Mouse (Mus musculus) kidney, embryonic 14.5 days (tissue): ENCODE results near the gene Abhd6. TPM values are rescaled to one million over a fixed set of nuclear protein-coding genes. Genes with fewer than 3 reads are reported as not detected.

Source experiments
- ATAC-seq: fragments of 200-750 bp; cut with Nextera tagmentation; 2 replicates; pipeline ENCODE4 v1.8.0; 2017; ENCODE audit warnings: moderate number of reproducible peaks, mild to moderate bottlenecking, moderate TSS enrichment, moderate library complexity; ENCODE audit not compliant: low FRiP score, low TSS enrichment
- H3K27ac ChIP-seq: fragments of 300-500 bp; sonication (generic); 2 replicates; pipeline ENCODE4 v1.5.1; 2014; ENCODE audit warnings: low read depth, mild to moderate bottlenecking, low read length, moderate library complexity, mixed read lengths
- H3K27me3 ChIP-seq: fragments of 300-500 bp; sonication (generic); 2 replicates; pipeline ENCODE4 v1.6.1; 2014; ENCODE audit warnings: mild to moderate bottlenecking, low read length; ENCODE audit not compliant: control insufficient read depth, insufficient read depth
- H3K36me3 ChIP-seq: fragments of 300-500 bp; sonication (generic); 2 replicates; pipeline ENCODE4 v1.6.1; 2014; ENCODE audit warnings: low read length, mixed read lengths; ENCODE audit not compliant: control insufficient read depth, insufficient read depth
- H3K4me1 ChIP-seq: fragments of 300-500 bp; sonication (generic); 2 replicates; pipeline ENCODE4 v1.6.1; 2014; ENCODE audit warnings: low read length, mixed read lengths; ENCODE audit not compliant: control insufficient read depth, insufficient read depth
- H3K4me2 ChIP-seq: fragments of 300-500 bp; sonication (generic); replicated peaks from 2 replicates; pipeline ENCODE4 v1.6.1; 2014; ENCODE audit warnings: low read depth, mild to moderate bottlenecking, low read length
- H3K4me3 ChIP-seq: fragments of 300-500 bp; sonication (generic); 2 replicates; pipeline ENCODE4 v1.5.1; 2014; ENCODE audit warnings: mild to moderate bottlenecking, low read length
- H3K9ac ChIP-seq: fragments of 300-500 bp; sonication (generic); 2 replicates; pipeline ENCODE4 v1.6.1; 2014; ENCODE audit warnings: low read depth, mild to moderate bottlenecking, low read length, moderate library complexity
- H3K9me3 ChIP-seq: fragments of 300-500 bp; sonication (generic); 2 replicates; pipeline ENCODE4 v1.6.1; 2016; ENCODE audit warnings: low read length; ENCODE audit not compliant: control insufficient read depth
- WGBS: fragments of 180-500 bp; shearing (Covaris S2); extraction: QIAGEN DNeasy Blood & Tissue Kit; methylation state at CpG from one replicate; pipeline ENCODE4 v1.1.7; 2014; 5-methylcytosine and 5-hydroxymethylcytosine counted together
- polyA plus RNA-seq: library from polyadenylated mRNA; unstranded; fragments of >200 nt; fragmentation: Nextera tagmentation; extraction: Ambion mirVana; gene quantifications from 2 replicates; pipeline ENCODE4 v1.2.1, GENCODE M21; 2014

The Abhd6 gene
- polyA plus RNA-seq, 1 experiment from 2014 or later = 25.7 TPM

GRCm38 (mm10) chr14:8099561-8100021 is 96.9 kb downstream of the Abhd6 start:
- H3K27me3 ChIP-seq = no peaks in the 10 kb centered on the region
- WGBS = 64% methylated on average over 10 of the region's 10 CpGs
- H3K36me3 ChIP-seq = no peaks in the 10 kb centered on the region
- no peak overlapping the region for H3K27ac ChIP-seq
- ATAC-seq = no peak
- 0 out of 2 replicates have a peak, but pooled peaks cover 4% of the 10 kb centered on the region for H3K4me1 ChIP-seq
- no peak overlapping the region for H3K9ac ChIP-seq
- H3K4me2 ChIP-seq = peak overlapping the region; percentile 19; the same call in 1 of the 2 replicates
- no peak overlapping the region; the same call in 1 of the 2 replicates for H3K4me3 ChIP-seq
- H3K9me3 ChIP-seq = no peaks in the 10 kb centered on the region

GRCm38 (mm10) chr14:8101886-8102285 is 99.2 kb downstream of the Abhd6 start:
- Histone ChIP-seq H3K4me3 (no peak overlapping the region), H3K36me3 (no peaks in the 10 kb centered on the region), H3K27me3 (no peaks in the 10 kb centered on the region), H3K27ac (no peak overlapping the region), H3K9me3 (no peaks in the 10 kb centered on the region), H3K9ac (no peak overlapping the region), H3K4me1 (0 out of 2 replicates have a peak, but pooled peaks cover 4% of the 10 kb centered on the region), H3K4me2 (no peak overlapping the region)
- ATAC-seq = no peak
- 70% methylated on average over 8 of the region's 8 CpGs for WGBS

GRCm38 (mm10) chr14:8102676-8103075 is 100.0 kb downstream of the Abhd6 start:
- no peaks in the 10 kb centered on the region for H3K36me3 ChIP-seq
- H3K27me3 ChIP-seq = no peaks in the 10 kb centered on the region
- no peak overlapping the region for H3K27ac ChIP-seq
- WGBS = 83% methylated on average over 12 of the region's 12 CpGs
- H3K9ac ChIP-seq = no peak overlapping the region
- ATAC-seq = no peak
- 0 out of 2 replicates have a peak, but pooled peaks cover 4% of the 10 kb centered on the region for H3K4me1 ChIP-seq
- no peak overlapping the region for H3K4me3 ChIP-seq
- H3K9me3 ChIP-seq = no peaks in the 10 kb centered on the region
- H3K4me2 ChIP-seq = no peak overlapping the region

Other genes with a start within 250 kb of the Abhd6 start
- not detected in 2 replicates for gene Gm26661, start 211.3 kb upstream of the Abhd6 start, polyA plus RNA-seq
- gene Flnb, start 184.9 kb upstream of the Abhd6 start, polyA plus RNA-seq = 12.7 and 25.7 TPM in 2 replicates
- not detected in 2 replicates for gene Gm45521, start 45.6 kb upstream of the Abhd6 start, polyA plus RNA-seq
- gene Dnase1l3, start 8.3 kb upstream of the Abhd6 start, polyA plus RNA-seq = 0.14 and 0.31 TPM in 2 replicates
- 48.7 and 71.6 TPM in 2 replicates for gene Rpp14, start 77.5 kb downstream of the Abhd6 start, polyA plus RNA-seq
- gene Pxk, start 95.3 kb downstream of the Abhd6 start, polyA plus RNA-seq = 25.2 and 32.2 TPM in 2 replicates
- gene Pdhb, start 170.1 kb downstream of the Abhd6 start, polyA plus RNA-seq = 231 and 247 TPM in 2 replicates
- 9.1 and 10.4 TPM in 2 replicates for gene Kctd6, start 211.2 kb downstream of the Abhd6 start, polyA plus RNA-seq